Mouse (Mus musculus) liver, postnatal 0 days (tissue): ENCODE measurements around the gene Rab43.

Source experiments
- CTCF ChIP-seq: sonication (generic); IDR thresholded peaks from 2 replicates; pipeline ENCODE4 v1.5.1; 2016; ENCODE audit warnings: antibody characterized with exemption, low read depth
- EP300 ChIP-seq: IDR thresholded peaks from 2 replicates; pipeline ENCODE4 v1.6.1; 2016; ENCODE audit warnings: antibody characterized with exemption, low read depth, mild to moderate bottlenecking

DNA sequence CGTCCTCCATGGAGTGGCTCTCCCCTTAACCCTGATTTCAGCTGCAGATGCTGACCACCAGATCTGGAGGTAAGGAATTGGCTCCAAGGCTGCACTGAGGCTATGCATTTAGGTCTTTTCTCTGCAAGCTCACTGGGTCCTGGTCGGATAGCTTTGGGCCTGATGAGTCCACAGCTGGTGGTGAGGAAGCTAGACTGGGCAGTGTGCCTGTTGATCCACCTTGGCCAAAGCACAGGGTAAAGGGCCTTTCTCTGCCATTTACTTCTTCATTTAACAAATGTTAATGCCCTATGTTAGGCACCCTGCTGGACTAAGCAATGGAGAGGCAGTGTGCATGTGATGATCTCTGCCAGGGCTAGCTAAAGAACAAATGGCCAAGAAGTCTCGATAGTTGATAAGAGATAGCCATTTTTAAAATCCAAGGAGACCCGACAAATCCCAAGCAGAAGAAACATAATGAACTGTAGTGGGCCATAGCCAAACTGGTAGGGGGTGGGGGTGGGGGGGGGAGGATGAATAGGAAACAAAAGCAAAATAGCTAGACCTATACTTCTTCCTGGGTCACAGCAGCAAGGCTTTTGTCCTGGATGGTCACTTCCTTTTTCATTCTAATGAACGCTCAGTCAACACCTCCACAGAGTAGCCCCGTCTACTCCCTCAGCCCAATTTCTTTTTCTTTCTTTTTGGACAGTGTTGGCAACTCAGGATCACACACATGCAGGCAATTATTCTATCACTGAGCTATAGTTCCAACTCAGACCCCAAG lies 16.4 kb downstream of the Rab43 start:
- TF ChIP-seq CTCF: no peak
- TF ChIP-seq EP300: no peak
